Mouse (Mus musculus) gastrocnemius, postnatal 14 days (tissue): Measurements from ENCODE around the gene Rasgef1b. TPM values are rescaled to one million over a fixed set of nuclear protein-coding genes. Genes with fewer than 3 reads are reported as not detected.
A peak's percentile ranks its signal among the peaks of the same experiment; 100 is the strongest.

Experiments
- DNase-seq: peaks from one replicate; pipeline ENCODE4 v3.0.0; 2021; ENCODE audit warnings: mixed read lengths
- intact Hi-C: fragments of 180-260 bp; cut with DNase I; formaldehyde crosslinking; loops from one replicate; pipeline ENCODE4 v1.15.1; 2025; ENCODE audit warnings: low total_unique reads
- total RNA-seq, 2 experiments: library from RNA; stranded (reverse); gene quantifications; 2 replicates each; pipeline ENCODE4 v1.2.3; 2021

Rasgef1b gene
- total RNA-seq, 2 experiments from 2014 or later = 1.2 to 1.7 TPM

- intact Hi-C loops = loop anchor here (10.0 kb wide), 1 partner anchor 541 kb away; no protein-coding TSS in a partner anchor
- no peak for DNase-seq
These were observed 442.8 kb downstream of the Rasgef1b start for GRCm38 (mm10) chr5:99286024-99286423.

GRCm38 (mm10) chr5:99284369-99284768, 444.5 kb downstream of the Rasgef1b start:
- DNase-seq = no peak
- intact Hi-C loops = loop anchor here (10.0 kb wide), 1 partner anchor 540 kb away; no protein-coding TSS in a partner anchor

GRCm38 (mm10) chr5:99283636-99284035, 445.2 kb downstream of the Rasgef1b start:
- intact Hi-C loops = loop anchor here (10.0 kb wide), 1 partner anchor 539 kb away; no protein-coding TSS in a partner anchor

GRCm38 (mm10) chr5:99280536-99280935, 448.3 kb downstream of the Rasgef1b start:
- no peak for DNase-seq
- intact Hi-C loops = loop anchor here (10.0 kb wide), 1 partner anchor 536 kb away; no protein-coding TSS in a partner anchor

More at GRCm38 (mm10) chr5:99283636-99284035, 445.2 kb downstream of the Rasgef1b start:
- no peak for DNase-seq

GRCm38 (mm10) chr5:99279016-99279757, 449.7 kb downstream of the Rasgef1b start:
- DNase-seq = peak; percentile 12
- intact Hi-C loops = no loop called here

- DNase-seq = no peak
- intact Hi-C loops = no loop called here
These were observed 450.5 kb downstream of the Rasgef1b start for GRCm38 (mm10) chr5:99278364-99278763.

- intact Hi-C loops = no loop called here
These were observed 451.3 kb downstream of the Rasgef1b start for GRCm38 (mm10) chr5:99277536-99277935.

GRCm38 (mm10) chr5:99274119-99274563, 454.7 kb downstream of the Rasgef1b start:
- no peak for DNase-seq
- intact Hi-C loops = no loop called here

More at GRCm38 (mm10) chr5:99277536-99277935, 451.3 kb downstream of the Rasgef1b start:
- no peak for DNase-seq

- DNase-seq = no peak
These were observed 457.3 kb downstream of the Rasgef1b start for GRCm38 (mm10) chr5:99271531-99271930.

GRCm38 (mm10) chr5:99269131-99269530, 459.7 kb downstream of the Rasgef1b start:
- DNase-seq = no peak
- intact Hi-C loops = no loop called here

More at GRCm38 (mm10) chr5:99271531-99271930, 457.3 kb downstream of the Rasgef1b start:
- intact Hi-C loops = no loop called here

GRCm38 (mm10) chr5:99267338-99267737, 461.5 kb downstream of the Rasgef1b start:
- intact Hi-C loops = no loop called here
- DNase-seq = no peak

GRCm38 (mm10) chr5:99266301-99266700, 462.6 kb downstream of the Rasgef1b start:
- intact Hi-C loops = no loop called here

GRCm38 (mm10) chr5:99262197-99262920, 466.5 kb downstream of the Rasgef1b start:
- intact Hi-C loops = no loop called here
- no peak for DNase-seq

More at GRCm38 (mm10) chr5:99266301-99266700, 462.6 kb downstream of the Rasgef1b start:
- DNase-seq = no peak

GRCm38 (mm10) chr5:99261121-99261724, 467.6 kb downstream of the Rasgef1b start:
- DNase-seq = no peak
- intact Hi-C loops = no loop called here

- DNase-seq = no peak
- intact Hi-C loops = no loop called here
These were observed 470.8 kb downstream of the Rasgef1b start for GRCm38 (mm10) chr5:99258003-99258500.

- intact Hi-C loops = no loop called here
- peak; percentile 92 for DNase-seq
These were observed 476.4 kb downstream of the Rasgef1b start for GRCm38 (mm10) chr5:99252203-99253135.

- intact Hi-C loops = no loop called here
- DNase-seq = no peak
These were observed 477.3 kb downstream of the Rasgef1b start for GRCm38 (mm10) chr5:99251379-99252202.

GRCm38 (mm10) chr5:99250820-99251219, 478.0 kb downstream of the Rasgef1b start:
- DNase-seq = no peak

More at GRCm38 (mm10) chr5:99250820-99251219, 478.0 kb downstream of the Rasgef1b start:
- intact Hi-C loops = no loop called here
